Mouse (Mus musculus) lung, postnatal 0 days (tissue): ENCODE measurements around the gene Gm20388. TPM values are rescaled to one million over a fixed set of nuclear protein-coding genes. Genes with fewer than 3 reads are reported as not detected.
"Not testable (repeated sequence)": the region's sequence is repeated elsewhere in the genome, so short reads cannot be mapped to it uniquely, and the experiment has no call there.

Source experiments
- ATAC-seq: fragments of 200-750 bp; cut with Nextera tagmentation; 2 replicates; pipeline ENCODE4 v1.8.0; 2017; ENCODE audit warnings: moderate library complexity
- DNase-seq: peaks from one replicate; pipeline ENCODE4 v3.0.0-alpha.2; 2016; ENCODE audit warnings: low spot score
- H3K27ac ChIP-seq: fragments of 300-500 bp; sonication (generic); 2 replicates; pipeline ENCODE4 v1.5.1; 2014; ENCODE audit warnings: antibody characterized with exemption, mild to moderate bottlenecking, low read length, mixed read lengths
- H3K27me3 ChIP-seq: fragments of 300-500 bp; sonication (generic); replicated peaks from 2 replicates; pipeline ENCODE4 v1.6.1; 2014; ENCODE audit warnings: low read length, mixed read lengths; ENCODE audit not compliant: insufficient read depth
- H3K36me3 ChIP-seq: fragments of 300-500 bp; sonication (generic); 2 replicates; pipeline ENCODE4 v1.6.1; 2014; ENCODE audit warnings: low read length, mixed read lengths; ENCODE audit not compliant: insufficient read depth
- H3K4me1 ChIP-seq: fragments of 300-500 bp; sonication (generic); 2 replicates; pipeline ENCODE4 v1.6.1; 2014; ENCODE audit warnings: antibody characterized with exemption, low read depth, low read length, mixed read lengths; ENCODE audit not compliant: insufficient read depth
- H3K4me2 ChIP-seq: fragments of 300-500 bp; sonication (generic); replicated peaks from 2 replicates; pipeline ENCODE4 v1.6.1; 2014; ENCODE audit warnings: low read depth, mild to moderate bottlenecking, low read length, moderate library complexity, mixed read lengths
- H3K4me3 ChIP-seq: fragments of 300-500 bp; sonication (generic); 2 replicates; pipeline ENCODE4 v1.5.1; 2014; ENCODE audit warnings: low read depth, low read length
- H3K9ac ChIP-seq: fragments of 300-500 bp; sonication (generic); replicated peaks from 2 replicates; pipeline ENCODE4 v1.6.1; 2014; ENCODE audit warnings: low read depth, mild to moderate bottlenecking
- H3K9me3 ChIP-seq: fragments of 300-500 bp; sonication (generic); 2 replicates; pipeline ENCODE4 v1.6.1; 2016; ENCODE audit warnings: low read length, mixed read lengths
- CTCF ChIP-seq: IDR thresholded peaks from 2 replicates; pipeline ENCODE4 v1.5.1; 2016; ENCODE audit warnings: antibody characterized with exemption, mild to moderate bottlenecking
- EP300 ChIP-seq: IDR thresholded peaks from 2 replicates; pipeline ENCODE4 v1.6.1; 2016; ENCODE audit warnings: antibody characterized with exemption, mild to moderate bottlenecking, control low read depth
- WGBS: fragments of 180-500 bp; shearing (Covaris S2); extraction: QIAGEN DNeasy Blood & Tissue Kit; methylation state at CpG from one replicate; pipeline ENCODE4 v1.1.7; 2014; 5-methylcytosine and 5-hydroxymethylcytosine counted together
- polyA plus RNA-seq: library from polyadenylated mRNA; unstranded; fragments of >200 nt; fragmentation: Nextera tagmentation; extraction: Ambion mirVana; gene quantifications from 2 replicates; pipeline ENCODE4 v1.2.1, GENCODE M21; 2015

The Gm20388 gene
- polyA plus RNA-seq, 1 experiment from 2014 or later = not detected

GRCm38 (mm10) chr8:122569329-122569728 lies 2658.7 kb downstream of the Gm20388 start:
- Histone ChIP-seq H3K9ac (no peak overlapping the region), H3K27ac (no peak overlapping the region), H3K4me1 (peaks cover 10% of the 10 kb centered on the region; the same call in 1 of the 2 replicates), H3K4me2 (0 out of 2 replicates have a peak overlapping the region, but pooled peaks have one; percentile 17), H3K4me3 (no peak overlapping the region), H3K36me3 (no peaks in the 10 kb centered on the region), H3K27me3 (no peaks in the 10 kb centered on the region), H3K9me3 (no peaks in the 10 kb centered on the region)
- TF ChIP-seq CTCF (0 out of 2 replicates have a peak, but pooled peaks have one; percentile 15), EP300 (no peak)
- DNase-seq (no peak), ATAC-seq (no peak)
- WGBS = 55% methylated on average over 9 of the region's 9 CpGs

GRCm38 (mm10) chr8:122569996-122570395 lies 2659.4 kb downstream of the Gm20388 start:
- H3K4me3 ChIP-seq = no peak overlapping the region
- no peak for ATAC-seq
- H3K27me3 ChIP-seq = no peaks in the 10 kb centered on the region
- H3K4me1 ChIP-seq = peaks cover 13% of the 10 kb centered on the region; the same call in 1 of the 2 replicates
- no peaks in the 10 kb centered on the region for H3K9me3 ChIP-seq
- DNase-seq = no peak
- WGBS = 95% methylated on average over 16 of the region's 16 CpGs
- no peaks in the 10 kb centered on the region for H3K36me3 ChIP-seq
- no peak overlapping the region for H3K27ac ChIP-seq
- TF ChIP-seq CTCF (no peak), EP300 (no peak)
- H3K9ac ChIP-seq = no peak overlapping the region
- H3K4me2 ChIP-seq = no peak overlapping the region

GRCm38 (mm10) chr8:122571153-122571552 lies 2660.5 kb downstream of the Gm20388 start:
- WGBS = 88% methylated on average over 11 of the region's 11 CpGs

GRCm38 (mm10) chr8:122571750-122572267 lies 2661.2 kb downstream of the Gm20388 start:
- Histone ChIP-seq H3K4me3 (no peak overlapping the region), H3K4me1 (peaks cover 27% of the 10 kb centered on the region; the same call in 1 of the 2 replicates), H3K27ac (no peak overlapping the region), H3K9ac (no peak overlapping the region), H3K4me2 (no peak overlapping the region), H3K36me3 (no peaks in the 10 kb centered on the region), H3K9me3 (no peaks in the 10 kb centered on the region), H3K27me3 (no peaks in the 10 kb centered on the region)
- DNase-seq (no peak), ATAC-seq (no peak)
- TF ChIP-seq CTCF = no peak
- TF ChIP-seq EP300 = no peak
- 88% methylated on average over 17 of the region's 17 CpGs for WGBS

More at GRCm38 (mm10) chr8:122571153-122571552, 2660.5 kb downstream of the Gm20388 start:
- DNase-seq = no peak
- H3K36me3 ChIP-seq = no peaks in the 10 kb centered on the region
- no peaks in the 10 kb centered on the region for H3K9me3 ChIP-seq
- H3K4me3 ChIP-seq = no peak overlapping the region
- TF ChIP-seq EP300 (no peak), CTCF (no peak)
- H3K27me3 ChIP-seq = no peaks in the 10 kb centered on the region
- no peak for ATAC-seq
- peaks cover 25% of the 10 kb centered on the region; the same call in 1 of the 2 replicates for H3K4me1 ChIP-seq
- no peak overlapping the region for H3K27ac ChIP-seq
- no peak overlapping the region for H3K4me2 ChIP-seq
- H3K9ac ChIP-seq = no peak overlapping the region

DNA sequence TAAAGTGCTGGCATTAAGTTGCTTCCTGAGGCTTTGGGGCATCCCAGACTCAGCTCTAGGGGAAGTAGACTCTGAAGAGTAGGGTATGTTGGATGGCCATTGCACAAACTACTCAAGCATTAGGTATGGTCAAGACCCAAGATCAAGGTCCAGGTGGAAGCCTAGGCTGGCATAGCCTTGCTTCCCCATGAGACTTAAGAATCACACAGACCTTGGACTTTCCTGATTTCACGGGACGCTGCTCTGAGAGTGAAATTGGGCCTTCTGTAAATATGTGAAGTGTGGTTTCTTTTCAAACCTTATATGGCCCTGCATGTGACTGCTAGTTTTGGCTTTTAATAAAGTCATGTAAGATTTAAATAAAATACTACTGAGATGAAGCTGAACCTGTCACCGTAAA lies 2662.1 kb downstream of the Gm20388 start:
- 87% methylated on average over 3 of the region's 3 CpGs for WGBS
- ATAC-seq (no peak), DNase-seq (no peak)
- peaks cover 27% of the 10 kb centered on the region; the same call in 1 of the 2 replicates for H3K4me1 ChIP-seq
- H3K4me2 ChIP-seq = no peak overlapping the region
- no peak overlapping the region for H3K4me3 ChIP-seq
- no peak overlapping the region for H3K9ac ChIP-seq
- TF ChIP-seq CTCF = no peak
- TF ChIP-seq EP300 = no peak
- no peaks in the 10 kb centered on the region for H3K36me3 ChIP-seq
- H3K27me3 ChIP-seq = no peaks in the 10 kb centered on the region
- no peak overlapping the region for H3K27ac ChIP-seq
- no peaks in the 10 kb centered on the region for H3K9me3 ChIP-seq

DNA sequence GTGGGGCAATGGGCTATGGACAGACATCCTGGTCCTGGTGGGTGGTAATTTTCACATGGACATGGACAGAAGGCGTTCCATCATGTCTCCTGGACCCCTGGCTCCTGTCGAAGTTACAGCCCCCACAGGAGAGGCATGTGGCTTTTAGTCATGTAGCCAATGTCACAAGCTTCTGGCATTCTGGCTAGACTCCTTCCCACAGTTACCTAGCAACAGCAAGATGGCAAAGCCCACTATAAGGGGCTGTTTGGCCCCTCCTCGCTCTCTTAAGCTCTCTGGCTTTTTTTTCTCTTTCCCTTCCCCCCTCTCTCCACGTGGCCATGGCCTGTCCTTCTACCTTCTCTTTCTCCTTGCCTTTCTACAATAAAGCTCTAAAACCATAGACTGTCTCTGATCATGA lies 2662.5 kb downstream of the Gm20388 start:
- H3K9me3 ChIP-seq, H3K9ac ChIP-seq, ATAC-seq, H3K27ac ChIP-seq, DNase-seq, H3K36me3 ChIP-seq, H3K4me3 ChIP-seq, H3K4me2 ChIP-seq, H3K27me3 ChIP-seq: not testable (repeated sequence)
- peaks cover 27% of the 10 kb centered on the region; the same call in 1 of the 2 replicates for H3K4me1 ChIP-seq
- 44% methylated on average over 4 of the region's 4 CpGs for WGBS
